Mouse (Mus musculus) left cerebral cortex, adult 9 months (tissue): ENCODE data around the gene Tmem151a.

ENCODE experiments used
- DNase-seq, 2 experiments: peaks; one replicate each; pipeline ENCODE4 v3.0.0; 2022; ENCODE audit warnings: low spot score in 2 of 2

Tmem151a gene

GRCm38 (mm10) chr19:5045531-5045930 lies 39.8 kb downstream of the Tmem151a start:
- DNase-seq: no peak

GRCm38 (mm10) chr19:5041588-5041987 lies 43.7 kb downstream of the Tmem151a start:
- DNase-seq: no peak

- peak; percentile 84 to 92 for DNase-seq
Measured at GRCm38 (mm10) chr19:5040862-5041523, 44.3 kb downstream of the Tmem151a start, which contains the start of gene Brms1. TSS of gene Brms1 (plus strand) at chr19:5041354.

DNA sequence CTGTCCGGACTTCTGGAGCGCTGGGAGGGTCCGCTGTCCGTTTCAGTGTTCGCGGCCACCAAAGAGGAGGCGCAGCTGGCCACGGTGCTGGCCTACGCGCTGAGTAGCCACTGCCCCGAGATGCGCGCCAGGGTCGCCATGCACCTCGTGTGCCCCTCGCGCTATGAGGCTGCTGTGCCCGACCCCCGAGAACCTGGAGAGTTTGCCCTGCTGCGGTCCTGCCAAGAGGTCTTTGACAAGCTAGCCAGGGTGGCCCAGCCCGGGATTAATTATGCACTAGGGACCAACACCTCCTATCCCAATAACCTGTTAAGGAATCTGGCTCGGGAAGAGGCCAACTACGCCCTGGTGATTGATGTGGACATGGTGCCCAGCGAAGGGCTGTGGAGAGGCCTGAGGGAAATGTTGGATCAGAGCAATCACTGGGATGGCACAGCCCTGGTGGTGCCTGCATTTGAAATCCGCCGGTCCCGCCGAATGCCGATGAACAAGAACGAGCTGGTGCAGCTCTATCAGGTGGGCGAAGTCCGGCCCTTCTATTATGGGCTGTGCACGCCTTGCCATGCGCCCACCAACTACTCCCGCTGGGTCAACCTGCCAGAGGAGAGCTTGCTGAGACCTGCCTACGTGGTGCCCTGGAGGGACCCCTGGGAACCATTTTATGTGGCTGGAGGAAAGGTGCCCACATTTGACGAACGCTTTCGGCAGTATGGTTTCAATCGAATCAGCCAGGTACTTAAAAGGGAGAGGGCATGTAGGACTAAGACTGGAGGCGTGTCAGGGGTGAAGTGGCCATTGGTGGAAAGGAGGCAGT lies 45.8 kb downstream of the Tmem151a start:
- peak in 1 of 2 experiments; percentile 32 for DNase-seq

DNA sequence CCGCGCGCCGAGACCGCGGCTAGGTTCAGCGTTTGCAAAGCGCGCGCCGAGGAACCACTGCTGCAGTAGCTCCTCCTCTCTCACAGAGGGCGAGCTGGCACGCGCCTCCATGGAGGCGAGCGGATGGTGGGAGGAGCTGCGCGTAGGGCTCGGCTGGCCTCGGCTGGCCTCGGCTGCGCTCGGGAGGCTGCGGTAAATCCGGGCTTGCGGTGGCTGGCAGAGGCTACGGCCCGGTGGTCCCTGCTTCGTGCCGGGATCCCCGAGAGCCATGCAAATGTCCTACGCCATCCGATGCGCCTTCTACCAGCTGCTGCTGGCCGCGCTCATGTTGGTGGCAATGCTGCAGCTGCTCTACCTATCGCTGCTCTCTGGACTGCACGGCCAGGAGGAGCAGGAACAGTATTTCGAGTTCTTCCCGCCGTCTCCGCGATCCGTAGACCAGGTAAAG lies 46.6 kb downstream of the Tmem151a start, which contains the start of the genes B4gat1 and AC124502.3:
Gene B4gat1, plus strand, starts transcription at position 118 of the 448 bp plus-strand sequence.
Gene AC124502.3, plus strand, starts transcription at position 183 of the 448 bp plus-strand sequence.
- DNase-seq: peak; percentile 71 to 89

- DNase-seq: peak in 1 of 2 experiments; percentile 89
Measured at GRCm38 (mm10) chr19:5037678-5038571, 47.4 kb downstream of the Tmem151a start.

DNA sequence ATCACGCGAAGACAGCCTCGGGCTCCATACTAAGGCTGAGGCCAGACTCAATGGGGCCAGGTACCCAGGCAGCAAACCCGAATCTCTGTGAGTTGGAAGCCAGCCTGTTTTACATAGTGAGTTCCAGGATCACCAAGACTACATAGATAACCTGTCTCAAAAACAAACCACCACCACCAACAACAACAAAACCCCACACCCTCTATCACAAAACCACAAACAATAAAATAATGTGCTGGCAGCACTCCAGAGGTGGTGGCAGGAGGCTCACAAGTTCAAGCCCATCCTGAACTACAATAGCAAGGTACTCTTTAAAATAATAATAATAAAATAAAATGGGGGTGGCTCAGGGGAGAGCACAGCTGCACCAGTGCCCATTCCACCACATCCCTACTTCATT lies 48.8 kb downstream of the Tmem151a start:
- no peak for DNase-seq

DNA sequence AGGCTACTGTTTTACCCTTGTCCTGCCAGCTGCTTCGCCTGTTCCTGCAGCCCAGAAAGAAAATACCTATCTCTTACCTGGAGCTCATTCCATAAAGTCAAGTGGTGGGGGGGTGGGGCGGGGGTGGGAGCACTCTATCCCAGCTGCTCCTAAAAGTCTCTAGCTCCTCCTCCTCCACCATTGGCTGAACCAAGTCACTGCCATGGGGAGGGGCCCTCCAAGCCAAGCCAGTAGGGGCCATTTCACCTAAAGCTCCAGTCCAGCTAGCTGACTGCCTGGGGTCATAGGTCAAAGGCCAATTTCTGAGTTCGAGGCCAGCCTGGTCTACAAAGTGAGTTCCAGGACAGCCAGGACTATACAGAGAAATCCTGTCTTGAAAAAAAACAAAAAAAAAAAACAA lies 52.6 kb downstream of the Tmem151a start:
- no peak for DNase-seq

DNA sequence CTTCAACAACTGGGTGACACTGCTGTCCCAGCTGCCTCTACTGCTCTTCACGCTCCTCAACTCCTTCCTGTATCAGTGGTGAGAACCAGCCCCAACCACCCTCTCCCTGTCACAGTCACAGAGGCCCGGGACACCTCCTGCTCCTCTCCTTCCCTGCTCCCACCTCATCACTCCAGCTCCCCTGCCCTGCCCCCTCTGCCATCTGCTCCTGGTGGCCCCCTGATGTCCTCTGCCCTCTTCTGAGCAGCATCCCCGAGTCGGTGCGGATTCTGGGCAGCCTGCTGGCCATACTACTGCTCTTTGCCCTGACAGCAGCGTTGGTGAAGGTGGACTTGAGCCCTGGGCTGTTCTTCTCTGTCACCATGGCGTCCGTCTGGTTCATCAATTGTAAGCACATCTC lies 59.2 kb downstream of the Tmem151a start:
- no peak for DNase-seq

DNA sequence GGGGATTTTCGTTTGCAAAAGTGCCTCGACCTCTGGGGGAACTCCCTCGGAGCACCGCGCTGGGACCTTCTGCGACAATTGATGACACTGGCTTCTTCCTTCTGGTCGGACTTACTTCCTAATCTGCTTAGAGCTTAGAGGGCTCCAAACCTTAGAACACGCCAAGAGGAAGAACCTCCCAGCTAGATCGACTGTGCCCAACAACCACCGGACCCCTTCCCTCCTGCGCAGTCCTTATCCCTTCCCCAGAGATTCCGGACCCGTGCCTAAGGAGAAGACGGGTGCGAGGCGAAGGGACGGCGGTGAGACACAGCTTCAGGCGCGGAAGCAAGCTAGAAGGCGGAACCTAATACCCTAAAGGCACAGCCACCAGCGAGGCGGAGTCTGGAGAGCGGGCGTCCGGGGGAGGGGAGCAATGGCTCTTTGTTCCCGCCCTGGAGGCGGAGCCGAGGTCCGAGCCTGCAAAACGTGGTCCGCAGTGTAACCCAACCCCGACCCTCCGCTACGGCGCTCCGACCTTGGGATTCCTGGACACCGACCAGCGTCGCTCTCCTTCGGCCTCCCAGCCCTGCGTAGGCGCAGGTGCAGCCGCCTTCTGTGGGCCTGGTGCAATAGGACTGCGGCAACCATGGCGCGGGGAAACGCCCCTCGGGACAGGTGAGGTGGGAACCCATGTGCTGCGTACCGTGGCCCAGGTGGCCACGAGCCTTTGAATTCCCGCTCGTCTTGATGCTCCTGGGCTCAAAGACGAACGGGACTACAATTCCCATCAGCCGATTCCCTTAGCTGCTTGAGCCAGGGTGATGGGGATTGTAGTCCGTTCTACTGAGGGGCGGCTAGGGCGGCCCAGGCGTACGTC lies 61.5 kb downstream of the Tmem151a start, which contains the start of gene Slc29a2:
Gene Slc29a2, plus strand, starts transcription at position 240 of the 859 bp plus-strand sequence.
- peak; percentile 78 to 89 for DNase-seq

- no peak for DNase-seq
Measured at GRCm38 (mm10) chr19:5021416-5021815, 63.9 kb downstream of the Tmem151a start.
